Mouse (Mus musculus) CH12F3 (cell line): ENCODE data around the gene Calcoco2.

Experiments
- in situ Hi-C: fragments of 300-500 bp; cut with MboI; formaldehyde crosslinking; loops from 2 replicates; pipeline ENCODE4 v1.14.3; 2020; ENCODE audit warnings: low sequenced_read_pairs

Gene Calcoco2

GRCm38 (mm10) chr11:96087981-96088380 lies 23.8 kb downstream of the Calcoco2 start:
- in situ Hi-C loops: no loop called here

GRCm38 (mm10) chr11:96082682-96083081 lies 29.1 kb downstream of the Calcoco2 start:
- in situ Hi-C loops: no loop called here

GRCm38 (mm10) chr11:96080736-96081135 lies 31.0 kb downstream of the Calcoco2 start:
- in situ Hi-C loops: no loop called here

GRCm38 (mm10) chr11:96076221-96077105 lies 35.3 kb downstream of the Calcoco2 start:
- in situ Hi-C loops: no loop called here

GRCm38 (mm10) chr11:96075509-96076220 lies 36.1 kb downstream of the Calcoco2 start, which contains the start of gene Atp5g1:
Gene Atp5g1 (minus strand): TSS chr11:96075670.
- in situ Hi-C loops: no loop called here

GRCm38 (mm10) chr11:96075177-96075508 lies 36.6 kb downstream of the Calcoco2 start:
- in situ Hi-C loops: no loop called here

GRCm38 (mm10) chr11:96074351-96075176 lies 37.2 kb downstream of the Calcoco2 start:
- in situ Hi-C loops: no loop called here

GRCm38 (mm10) chr11:96073295-96073993 lies 38.3 kb downstream of the Calcoco2 start:
- in situ Hi-C loops: no loop called here

- in situ Hi-C loops: no loop called here
Observed at GRCm38 (mm10) chr11:96071013-96071412, 40.8 kb downstream of the Calcoco2 start.

- in situ Hi-C loops: no loop called here
Observed at GRCm38 (mm10) chr11:96070353-96070752, 41.4 kb downstream of the Calcoco2 start.

- in situ Hi-C loops: no loop called here
Observed at GRCm38 (mm10) chr11:96068231-96068630, 43.5 kb downstream of the Calcoco2 start.

GRCm38 (mm10) chr11:96065215-96065911 lies 46.4 kb downstream of the Calcoco2 start, which contains the start of gene Ube2z:
Gene Ube2z (minus strand): TSS chr11:96065388.
- in situ Hi-C loops: no loop called here

- in situ Hi-C loops: no loop called here
Observed at GRCm38 (mm10) chr11:96064521-96065214, 47.1 kb downstream of the Calcoco2 start.

GRCm38 (mm10) chr11:96058309-96058708 lies 53.5 kb downstream of the Calcoco2 start:
- in situ Hi-C loops: no loop called here

GRCm38 (mm10) chr11:96050854-96051253 lies 60.9 kb downstream of the Calcoco2 start:
- in situ Hi-C loops: no loop called here

- in situ Hi-C loops: no loop called here
Observed at GRCm38 (mm10) chr11:96049939-96050338, 61.8 kb downstream of the Calcoco2 start.
